Mouse (Mus musculus): ENCODE results near the gene Fgfr4.

DNA sequence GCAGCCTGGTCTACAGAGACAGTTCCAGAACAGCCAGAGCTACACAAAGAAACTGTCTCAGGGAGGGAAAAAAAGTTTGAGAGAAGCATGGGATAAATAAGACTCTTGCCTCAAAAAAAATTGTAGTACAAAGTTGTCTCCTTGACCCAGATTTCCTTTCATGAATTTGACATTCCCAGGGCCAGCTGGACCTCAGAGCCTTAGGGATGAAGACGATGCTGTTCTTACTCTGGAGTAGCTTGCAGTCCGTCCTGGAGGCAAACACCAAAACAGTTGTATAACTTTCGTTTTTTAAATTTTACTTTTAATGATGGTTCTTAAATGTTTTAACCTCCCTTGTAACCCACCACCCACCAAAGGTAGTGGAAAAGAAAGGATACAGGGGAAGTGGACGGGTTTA is 45.3 kb upstream of the Fgfr4 start:
- no peak for TF ChIP-seq MAX (IDR thresholded peaks at IDR 0.05)
- TF ChIP-seq MYOG (IDR thresholded peaks at IDR 0.05; ENCODE audit: control insufficient read depth, extremely low read depth, insufficient read length) = no peak

Measured in C2C12 (cell line).